Mouse (Mus musculus) MEL (cell line): ENCODE results near the gene Tia1. TPM values are rescaled to one million over a fixed set of nuclear protein-coding genes. Genes with fewer than 3 reads are reported as not detected.
A peak's percentile ranks its signal among the peaks of the same experiment; 100 is the strongest.

Experiments
- DNase-seq: peaks from one replicate; pipeline ENCODE4 v3.0.0; 2011; ENCODE audit warnings: low read depth, low spot score
- H3K27ac ChIP-seq: 2 replicates; pipeline ENCODE4 v1.5.1; 2012; ENCODE audit warnings: low read depth, mild to moderate bottlenecking, control low read depth, low read length, moderate library complexity; ENCODE audit not compliant: control insufficient read depth
- H3K27me3 ChIP-seq, 2 experiments: fragments of 150-350 bp in 1 of 2; sonication (generic) in 1 of 2; 2 replicates each; pipeline ENCODE4 v1.6.1; 2012; ENCODE audit warnings: low read length in 2 of 2, mild to moderate bottlenecking in 2 of 2, improper control_type of control experiment in 1 of 2, moderate library complexity in 1 of 2; ENCODE audit not compliant: insufficient read depth in 2 of 2, control insufficient read depth in 1 of 2
- H3K36me3 ChIP-seq, 2 experiments: 2 replicates each; pipeline ENCODE4 v1.6.1; 2012 to 2014; ENCODE audit warnings: low read length in 2 of 2, improper control_type of control experiment in 1 of 2, inconsistent platforms in 1 of 2, mild to moderate bottlenecking in 1 of 2; ENCODE audit not compliant: insufficient read depth in 2 of 2, control insufficient read depth in 1 of 2
- H3K4me1 ChIP-seq, 2 experiments: fragments of 150-350 bp in 1 of 2; sonication (generic) in 1 of 2; 2 replicates each; pipeline ENCODE4 v1.6.1; 2012; ENCODE audit warnings: low read length in 2 of 2, improper control_type of control experiment in 1 of 2, mild to moderate bottlenecking in 1 of 2; ENCODE audit not compliant: insufficient read depth in 2 of 2, control insufficient read depth in 1 of 2
- H3K4me3 ChIP-seq, 2 experiments: fragments of 150-350 bp in 1 of 2; sonication (generic) in 1 of 2; 2 replicates each; pipeline ENCODE4 v1.5.1; 2012; ENCODE audit warnings: low read depth in 2 of 2, low read length in 2 of 2, mild to moderate bottlenecking in 2 of 2, moderate library complexity in 2 of 2, control low read depth in 1 of 2, improper control_type of control experiment in 1 of 2; ENCODE audit not compliant: control insufficient read depth in 1 of 2, insufficient read depth in 1 of 2
- H3K79me2 ChIP-seq: 2 replicates; pipeline ENCODE4 v1.6.1; 2012; ENCODE audit warnings: mild to moderate bottlenecking, low read length, moderate library complexity; ENCODE audit not compliant: control insufficient read depth, poor library complexity, insufficient read depth
- H3K9ac ChIP-seq: 2 replicates; pipeline ENCODE4 v1.6.1; 2012; ENCODE audit warnings: low read depth, mild to moderate bottlenecking, control low read depth, low read length, moderate library complexity; ENCODE audit not compliant: control insufficient read depth, poor library complexity, severe bottlenecking
- H3K9me3 ChIP-seq: fragments of 150-350 bp; sonication (generic); replicated peaks from 2 replicates; pipeline ENCODE4 v1.6.1; 2012; ENCODE audit warnings: mild to moderate bottlenecking, low read length, improper control_type of control experiment, moderate library complexity; ENCODE audit not compliant: insufficient read depth
- BHLHE40 ChIP-seq: IDR thresholded peaks from 2 replicates; pipeline ENCODE4 v1.6.1; 2012; ENCODE audit warnings: low read depth, mild to moderate bottlenecking, inconsistent platforms, low read length, improper control_type of control experiment, borderline replicate concordance
- CTCF ChIP-seq, 3 experiments: IDR thresholded peaks in 2 of 3; conservative IDR thresholded peaks in 1 of 3; 2 replicates each; pipeline ENCODE4 v1.5.1; 2011 to 2012; ENCODE audit warnings: low read length in 3 of 3, low read depth in 2 of 3, mild to moderate bottlenecking in 2 of 3, improper control_type of control experiment in 1 of 3, inconsistent platforms in 1 of 3, mixed read lengths in 1 of 3, moderate library complexity in 1 of 3; ENCODE audit not compliant: control insufficient read depth in 1 of 3, insufficient read depth in 1 of 3, poor library complexity in 1 of 3, severe bottlenecking in 1 of 3
- E2F4 ChIP-seq: IDR thresholded peaks from 2 replicates; pipeline ENCODE4 v1.6.1; 2011; ENCODE audit warnings: low read depth, low read length, improper control_type of control experiment, borderline replicate concordance
- EP300 ChIP-seq, 2 experiments: IDR thresholded peaks; 2 replicates each; pipeline ENCODE4 v1.6.1; 2011; ENCODE audit warnings: improper control_type of control experiment in 2 of 2, low read length in 2 of 2, low read depth in 1 of 2, mild to moderate bottlenecking in 1 of 2
- ETS1 ChIP-seq: IDR thresholded peaks from 2 replicates; pipeline ENCODE4 v1.6.1; 2012; ENCODE audit warnings: low read depth, mild to moderate bottlenecking, inconsistent platforms, low read length, improper control_type of control experiment, moderate library complexity
- GABPA ChIP-seq: IDR thresholded peaks from 2 replicates; pipeline ENCODE4 v1.6.1; 2012; ENCODE audit warnings: low read depth, mild to moderate bottlenecking, inconsistent platforms, low read length, improper control_type of control experiment, moderate library complexity
- GATA1 ChIP-seq: IDR thresholded peaks from 2 replicates; pipeline ENCODE4 v1.6.1; 2011; ENCODE audit warnings: low read depth, low read length, improper control_type of control experiment
- HCFC1 ChIP-seq: IDR thresholded peaks from 2 replicates; pipeline ENCODE4 v1.6.1; 2012; ENCODE audit warnings: low read depth, mild to moderate bottlenecking, inconsistent platforms, low read length, improper control_type of control experiment, moderate library complexity
- JUND ChIP-seq: IDR thresholded peaks from 2 replicates; pipeline ENCODE4 v1.6.1; 2011; ENCODE audit warnings: low read depth, mild to moderate bottlenecking, improper control_type of control experiment, low read length
- MAX ChIP-seq: IDR thresholded peaks from 2 replicates; pipeline ENCODE4 v1.6.1; 2011; ENCODE audit warnings: low read length, improper control_type of control experiment
- MXI1 ChIP-seq: IDR thresholded peaks from 2 replicates; pipeline ENCODE4 v1.6.1; 2011; ENCODE audit warnings: mild to moderate bottlenecking, low read depth, low read length, improper control_type of control experiment
- MYB ChIP-seq: IDR thresholded peaks from 2 replicates; pipeline ENCODE4 v1.6.1; 2011; ENCODE audit warnings: mild to moderate bottlenecking, low read depth, low read length, improper control_type of control experiment
- MYC ChIP-seq: IDR thresholded peaks from 2 replicates; pipeline ENCODE4 v1.6.1; 2011; ENCODE audit warnings: low read depth, mild to moderate bottlenecking, low read length, improper control_type of control experiment, moderate library complexity
- NELFE ChIP-seq: IDR thresholded peaks from 2 replicates; pipeline ENCODE4 v1.6.1; 2011; ENCODE audit warnings: low read depth, low read length, improper control_type of control experiment
- NRF1 ChIP-seq: IDR thresholded peaks from 2 replicates; pipeline ENCODE4 v1.6.1; 2014; ENCODE audit warnings: low read depth, mild to moderate bottlenecking, inconsistent platforms, low read length, improper control_type of control experiment, moderate library complexity; ENCODE audit not compliant: poor library complexity, insufficient read depth, severe bottlenecking
- POLR2AphosphoS5 ChIP-seq: IDR thresholded peaks from 2 replicates; pipeline ENCODE4 v1.6.1; 2012; ENCODE audit warnings: low read depth, borderline replicate concordance, mild to moderate bottlenecking, inconsistent platforms, low read length, moderate library complexity, mixed read lengths
- RAD21 ChIP-seq: IDR thresholded peaks from 2 replicates; pipeline ENCODE4 v1.6.1; 2011; ENCODE audit warnings: mild to moderate bottlenecking, low read depth, low read length, improper control_type of control experiment
- RCOR1 ChIP-seq: IDR thresholded peaks from 2 replicates; pipeline ENCODE4 v1.6.1; 2012; ENCODE audit warnings: low read depth, mild to moderate bottlenecking, inconsistent platforms, low read length, improper control_type of control experiment
- SIN3A ChIP-seq: IDR thresholded peaks from 2 replicates; pipeline ENCODE4 v1.6.1; 2012; ENCODE audit warnings: low read length, improper control_type of control experiment, inconsistent platforms
- SMC3 ChIP-seq: IDR thresholded peaks from 2 replicates; pipeline ENCODE4 v1.6.1; 2011; ENCODE audit warnings: low read depth, low read length, improper control_type of control experiment
- TAL1 ChIP-seq: IDR thresholded peaks from 2 replicates; pipeline ENCODE4 v1.6.1; 2012; ENCODE audit warnings: mild to moderate bottlenecking, inconsistent platforms, low read length, moderate library complexity, mixed read lengths
- TCF12 ChIP-seq: IDR thresholded peaks from 2 replicates; pipeline ENCODE4 v1.6.1; 2014; ENCODE audit warnings: low read depth, mild to moderate bottlenecking, inconsistent platforms, low read length, improper control_type of control experiment, moderate library complexity
- UBTF ChIP-seq: IDR thresholded peaks from 2 replicates; pipeline ENCODE4 v1.6.1; 2012; ENCODE audit warnings: low read depth, mild to moderate bottlenecking, inconsistent platforms, low read length, improper control_type of control experiment, moderate library complexity, borderline replicate concordance; ENCODE audit not compliant: insufficient read depth
- USF1 ChIP-seq: IDR thresholded peaks from 2 replicates; pipeline ENCODE4 v1.6.1; 2014; ENCODE audit warnings: low read depth, mild to moderate bottlenecking, inconsistent platforms, low read length, improper control_type of control experiment, moderate library complexity
- USF2 ChIP-seq, 2 experiments: IDR thresholded peaks; 2 replicates each; pipeline ENCODE4 v1.6.1; 2011 to 2012; ENCODE audit warnings: improper control_type of control experiment in 2 of 2, low read length in 2 of 2, borderline replicate concordance in 1 of 2, inconsistent platforms in 1 of 2, low read depth in 1 of 2, mild to moderate bottlenecking in 1 of 2; ENCODE audit not compliant: insufficient read depth in 1 of 2
- ZNF384 ChIP-seq: IDR thresholded peaks from 2 replicates; pipeline ENCODE4 v1.6.1; 2012; ENCODE audit warnings: low read depth, mild to moderate bottlenecking, inconsistent platforms, low read length, improper control_type of control experiment
- polyA plus RNA-seq, 2 experiments: library from polyadenylated mRNA; stranded (reverse) in 1 of 2; unstranded in 1 of 2; fragments of >175 nt in 1 of 2; fragments of >200 nt in 1 of 2; gene quantifications; 2 replicates each; pipeline versions ENCODE4 v1.2.1 to v1.2.4; 2012; ENCODE audit warnings: low replicate concordance in 2 of 2, low read depth in 1 of 2; ENCODE audit not compliant: insufficient read length in 2 of 2, insufficient read depth in 1 of 2, missing spikeins in 1 of 2
- total RNA-seq: library from RNA; depleted of rRNA; stranded (reverse); fragments of 300-350 nt; gene quantifications from 2 replicates; pipeline ENCODE4 v1.2.3, GENCODE M21; 2012

Gene Tia1
- total and polyA plus RNA-seq, 3 experiments = 21.5 to 25.3 TPM; not detected in 1

- peaks cover 34% of the 10 kb centered on the region for H3K79me2 ChIP-seq
- H3K27me3 ChIP-seq = no peaks in the 10 kb centered on the region
- no peak for DNase-seq
- H3K27ac ChIP-seq = no peak overlapping the region
- no peak overlapping the region for H3K9ac ChIP-seq
- TF ChIP-seq NELFE (no peak), SIN3A (no peak), USF2 (IDR thresholded peaks at IDR 0.05; ENCODE audit: borderline replicate concordance in 1 of 2, insufficient read depth in 1 of 2, low read depth in 1 of 2, low read length in 2 of 2) (no peak), RAD21 (no peak), UBTF (no peak), TAL1 (no peak), EP300 (IDR thresholded peaks at IDR 0.05; ENCODE audit: low read depth in 1 of 2, low read length in 2 of 2) (no peak), ETS1 (no peak), JUND (no peak), HCFC1 (no peak), BHLHE40 (no peak), RCOR1 (no peak), MYB (no peak), MAX (no peak)
- no peaks in the 10 kb centered on the region for H3K9me3 ChIP-seq
- H3K36me3 ChIP-seq = peaks cover 0 to 25% of the 10 kb centered on the region in 2 experiments; a peak in 3 of 4 replicates
- no peak overlapping the region for H3K4me3 ChIP-seq
- peaks cover 2 to 18% of the 10 kb centered on the region in 2 experiments; a peak in 3 of 4 replicates for H3K4me1 ChIP-seq
Observed at GRCm38 (mm10) chr6:86368479-86368878, 35.5 kb upstream of the Tia1 start.

GRCm38 (mm10) chr6:86370093-86370713, 33.8 kb upstream of the Tia1 start:
- peaks cover 50% of the 10 kb centered on the region for H3K79me2 ChIP-seq
- H3K36me3 ChIP-seq = peaks cover 2 to 25% of the 10 kb centered on the region in 2 experiments; a peak in 3 of 4 replicates
- peak; percentile 77 for DNase-seq
- H3K9me3 ChIP-seq = no peaks in the 10 kb centered on the region
- H3K27me3 ChIP-seq = no peaks in the 10 kb centered on the region
- peak overlapping the region; percentile 89 for H3K27ac ChIP-seq
- H3K4me1 ChIP-seq = peaks cover 2 to 18% of the 10 kb centered on the region in 2 experiments; a peak in 3 of 4 replicates
- H3K9ac ChIP-seq = peak overlapping the region; percentile 85
- no peak for TF ChIP-seq POLR2AphosphoS5
- peak; percentile 35; the same call in 1 of the 2 replicates for TF ChIP-seq SMC3
- no peak for TF ChIP-seq E2F4
- no peak for TF ChIP-seq EP300 (IDR thresholded peaks at IDR 0.05; ENCODE audit: low read depth in 1 of 2, low read length in 2 of 2)
- peak; percentile 79 for TF ChIP-seq MYC
- TF ChIP-seq MYB = no peak
- TF ChIP-seq MXI1 = no peak
- TF ChIP-seq CTCF (IDR thresholded peaks at IDR 0.05 in 2 of 3, conservative IDR thresholded peaks at IDR 0.05 in 1 of 3; ENCODE audit: control insufficient read depth in 1 of 3, insufficient read depth in 1 of 3, low read depth in 2 of 3, low read length in 3 of 3, poor library complexity in 1 of 3, severe bottlenecking in 1 of 3) = peak; percentile 16 to 56 (median 45); a peak in 5 of 6 replicates
- no peak for TF ChIP-seq GABPA
- no peak for TF ChIP-seq GATA1
- TF ChIP-seq SIN3A = 0 out of 2 replicates have a peak, but pooled peaks have one; percentile 14
- no peak for TF ChIP-seq NRF1
- TF ChIP-seq MAX = no peak
- no peak for TF ChIP-seq USF1
- TF ChIP-seq ZNF384 = no peak
- TF ChIP-seq TAL1 = no peak
- TF ChIP-seq TCF12 = no peak
- peak overlapping the region; percentile 81 to 84 for H3K4me3 ChIP-seq
